Mouse (Mus musculus): ENCODE data around the gene Plvap. TPM values are rescaled to one million over a fixed set of nuclear protein-coding genes. Genes with fewer than 3 reads are reported as not detected.

The Plvap gene
- total and polyA plus RNA-seq, 3 experiments, result 11.7 to 20.4 TPM; not detected in 1

DNA sequence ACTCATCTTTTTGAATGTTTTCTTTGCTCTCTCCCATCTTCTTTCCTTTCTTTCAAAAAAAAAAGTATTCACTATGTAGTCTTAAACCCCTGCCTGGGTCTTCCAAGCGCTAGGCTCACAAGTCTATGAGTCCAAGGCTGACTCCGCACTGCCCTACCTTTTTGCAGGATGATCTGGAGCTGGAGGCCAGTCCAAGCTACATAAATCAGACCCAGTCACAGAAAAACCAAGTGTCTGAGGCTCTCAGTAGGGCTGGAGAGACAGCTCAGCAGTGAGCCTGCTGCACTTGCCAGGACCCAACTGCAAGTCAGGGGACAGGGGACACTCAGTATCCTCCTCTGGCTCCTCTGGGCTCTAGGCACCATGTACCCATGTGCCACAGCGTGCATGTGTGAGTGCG, 7.2 kb downstream of the Plvap start:
- Histone ChIP-seq H3K79me2 (ENCODE audit: control insufficient read depth, insufficient read depth, low read length, poor library complexity) (no peaks in the 10 kb centered on the region), H3K4me1 (ENCODE audit: control insufficient read depth in 1 of 2, insufficient read depth in 2 of 2, low read length in 2 of 2) (no peaks in the 10 kb centered on the region), H3K27me3 (ENCODE audit: control insufficient read depth in 1 of 2, insufficient read depth in 2 of 2, low read length in 2 of 2) (no peaks in the 10 kb centered on the region), H3K27ac (ENCODE audit: control insufficient read depth, low read depth, low read length) (no peak overlapping the region), H3K9me3 (replicated peaks; ENCODE audit: insufficient read depth, low read length) (no peaks in the 10 kb centered on the region), H3K36me3 (ENCODE audit: control insufficient read depth in 1 of 2, insufficient read depth in 2 of 2, low read length in 2 of 2) (no peaks in the 10 kb centered on the region), H3K9ac (ENCODE audit: control insufficient read depth, low read depth, low read length, poor library complexity, severe bottlenecking) (no peak overlapping the region), H3K4me3 (ENCODE audit: control insufficient read depth in 1 of 2, insufficient read depth in 1 of 2, low read depth in 2 of 2, low read length in 2 of 2) (no peak overlapping the region)
- no peak for DNase-seq (ENCODE audit: low read depth, low spot score)
- TF ChIP-seq RCOR1 (IDR thresholded peaks at IDR 0.05; ENCODE audit: low read depth, low read length) (no peak), MAX (IDR thresholded peaks at IDR 0.05; ENCODE audit: low read length) (no peak), ZMIZ1 (IDR thresholded peaks at IDR 0.05; ENCODE audit: low read depth, low read length) (no peak), MXI1 (IDR thresholded peaks at IDR 0.05; ENCODE audit: low read depth, low read length) (no peak), POLR2AphosphoS2 (IDR thresholded peaks at IDR 0.05; ENCODE audit: low read length) (no peak), E2F4 (IDR thresholded peaks at IDR 0.05; ENCODE audit: borderline replicate concordance, low read depth, low read length) (no peak), NRF1 (IDR thresholded peaks at IDR 0.05; ENCODE audit: insufficient read depth, low read depth, low read length, poor library complexity, severe bottlenecking) (no peak)

DNA sequence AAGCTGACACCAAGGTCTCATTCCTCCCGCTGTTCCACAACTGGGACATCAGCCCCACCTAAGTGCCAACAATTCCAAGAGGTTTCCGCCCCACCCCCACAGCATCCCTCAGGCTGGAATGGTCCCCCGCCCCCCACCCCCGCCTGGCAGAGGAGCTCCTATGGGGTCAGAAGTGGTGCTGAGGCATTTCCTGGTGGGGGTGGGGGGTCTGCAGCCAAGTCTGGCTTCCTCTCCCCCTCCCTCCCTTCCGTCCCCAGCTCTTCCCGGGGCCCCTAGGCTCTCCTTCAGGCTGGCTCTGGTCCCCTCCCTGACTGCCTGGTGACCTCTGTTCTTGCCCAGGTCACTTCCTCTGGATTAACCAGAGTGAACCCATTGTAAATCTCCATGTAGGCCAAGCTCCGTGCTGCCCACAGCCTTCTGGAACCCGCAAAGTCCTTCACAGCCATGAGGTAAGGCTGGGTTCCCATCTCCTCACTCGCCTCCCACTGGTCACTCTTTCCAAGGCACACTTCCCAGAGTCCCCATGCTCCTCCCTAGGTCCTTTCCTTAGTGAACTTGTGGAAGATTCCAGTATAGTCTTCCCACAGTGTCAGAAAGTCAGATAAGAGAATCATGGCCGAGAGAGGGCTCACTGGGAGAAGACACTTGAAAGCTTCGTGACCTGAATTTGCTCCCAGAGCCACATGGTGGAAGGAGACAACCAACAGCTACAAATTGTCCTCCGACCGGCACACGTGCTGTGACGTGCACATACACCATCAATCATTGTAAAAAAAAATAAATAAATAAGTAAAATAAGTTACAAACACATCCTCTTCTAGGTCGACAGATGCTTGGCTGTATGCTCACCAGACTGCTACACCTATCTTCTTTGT, 12.5 kb downstream of the Plvap start:
- no peak overlapping the region for H3K4me3 ChIP-seq (ENCODE audit: control insufficient read depth in 1 of 2, insufficient read depth in 1 of 2, low read depth in 2 of 2, low read length in 2 of 2)
- H3K9me3 ChIP-seq (replicated peaks; ENCODE audit: insufficient read depth, low read length), result no peaks in the 10 kb centered on the region
- no peaks in the 10 kb centered on the region for H3K4me1 ChIP-seq (ENCODE audit: control insufficient read depth in 1 of 2, insufficient read depth in 2 of 2, low read length in 2 of 2)

DNA sequence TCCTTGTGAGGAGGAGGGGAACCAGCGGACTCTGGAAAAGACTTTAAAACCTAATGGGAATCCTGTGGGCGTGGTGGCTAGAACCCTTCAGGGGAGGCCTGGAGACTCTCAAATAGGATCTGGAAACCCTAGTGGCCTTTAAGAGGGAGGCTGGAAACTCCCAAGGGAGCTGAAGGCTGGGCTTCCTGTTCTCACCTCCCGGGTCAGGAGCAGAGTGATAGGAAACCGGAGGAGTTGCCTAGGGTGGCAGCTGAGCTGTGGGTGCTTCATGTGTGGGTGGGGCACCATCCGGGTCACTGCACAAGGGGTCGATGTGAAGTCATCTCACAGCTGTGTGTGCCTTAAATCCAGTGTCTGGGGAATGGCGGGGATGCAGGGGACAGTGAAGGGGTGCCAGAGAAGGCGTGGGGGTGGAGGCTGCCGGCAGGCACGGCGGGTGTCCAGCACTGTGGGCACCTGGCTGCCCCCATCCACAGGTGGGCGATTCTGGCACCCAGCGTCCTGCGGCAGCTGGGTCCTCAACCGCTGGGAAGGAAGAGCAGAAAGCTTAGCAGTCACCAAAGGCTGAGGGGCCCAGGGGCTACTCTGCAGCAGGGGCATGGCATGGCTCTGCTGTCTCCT, 13.6 kb downstream of the Plvap start:
- Histone ChIP-seq H3K27ac (ENCODE audit: control insufficient read depth, low read depth, low read length) (no peak overlapping the region), H3K4me1 (ENCODE audit: control insufficient read depth in 1 of 2, insufficient read depth in 2 of 2, low read length in 2 of 2) (no peaks in the 10 kb centered on the region), H3K9ac (ENCODE audit: control insufficient read depth, low read depth, low read length, poor library complexity, severe bottlenecking) (no peak overlapping the region), H3K36me3 (ENCODE audit: control insufficient read depth in 1 of 2, insufficient read depth in 2 of 2, low read length in 2 of 2) (peaks cover 0 to 3% of the 10 kb centered on the region in 2 experiments; a peak in 2 of 4 replicates), H3K4me3 (ENCODE audit: control insufficient read depth in 1 of 2, insufficient read depth in 1 of 2, low read depth in 2 of 2, low read length in 2 of 2) (no peak overlapping the region), H3K79me2 (ENCODE audit: control insufficient read depth, insufficient read depth, low read length, poor library complexity) (no peaks in the 10 kb centered on the region), H3K27me3 (ENCODE audit: control insufficient read depth in 1 of 2, insufficient read depth in 2 of 2, low read length in 2 of 2) (no peaks in the 10 kb centered on the region), H3K9me3 (replicated peaks; ENCODE audit: insufficient read depth, low read length) (no peaks in the 10 kb centered on the region)
- TF ChIP-seq RAD21 (IDR thresholded peaks at IDR 0.05; ENCODE audit: low read depth, low read length) (no peak), TAL1 (IDR thresholded peaks at IDR 0.05; ENCODE audit: low read length) (no peak), POLR2AphosphoS5 (IDR thresholded peaks at IDR 0.05; ENCODE audit: borderline replicate concordance, low read depth, low read length) (no peak), ELF1 (IDR thresholded peaks at IDR 0.05; ENCODE audit: low read depth, low read length) (no peak), MAZ (IDR thresholded peaks at IDR 0.05; ENCODE audit: low read depth, low read length) (no peak), ZC3H11A (IDR thresholded peaks at IDR 0.05; ENCODE audit: low read depth, low read length) (no peak), MYB (IDR thresholded peaks at IDR 0.05; ENCODE audit: low read depth, low read length) (no peak), EP300 (IDR thresholded peaks at IDR 0.05; ENCODE audit: low read depth in 1 of 2, low read length in 2 of 2) (no peak), SIN3A (IDR thresholded peaks at IDR 0.05; ENCODE audit: low read length) (no peak), RCOR1 (IDR thresholded peaks at IDR 0.05; ENCODE audit: low read depth, low read length) (no peak), GABPA (IDR thresholded peaks at IDR 0.05; ENCODE audit: low read depth, low read length) (no peak), JUND (IDR thresholded peaks at IDR 0.05; ENCODE audit: low read depth, low read length) (no peak), TBP (IDR thresholded peaks at IDR 0.05; ENCODE audit: low read depth, low read length) (no peak)
- DNase-seq (ENCODE audit: low read depth, low spot score), result no peak

More for the DNA sequence above, 12.5 kb downstream of the Plvap start:
- no peak overlapping the region for H3K9ac ChIP-seq (ENCODE audit: control insufficient read depth, low read depth, low read length, poor library complexity, severe bottlenecking)
- H3K36me3 ChIP-seq (ENCODE audit: control insufficient read depth in 1 of 2, insufficient read depth in 2 of 2, low read length in 2 of 2), result no peaks in the 10 kb centered on the region
- H3K27me3 ChIP-seq (ENCODE audit: control insufficient read depth in 1 of 2, insufficient read depth in 2 of 2, low read length in 2 of 2), result no peaks in the 10 kb centered on the region
- H3K79me2 ChIP-seq (ENCODE audit: control insufficient read depth, insufficient read depth, low read length, poor library complexity), result no peaks in the 10 kb centered on the region
- H3K27ac ChIP-seq (ENCODE audit: control insufficient read depth, low read depth, low read length), result no peak overlapping the region
- no peak for TF ChIP-seq ELF1 (IDR thresholded peaks at IDR 0.05; ENCODE audit: low read depth, low read length)
- TF ChIP-seq SMC3 (IDR thresholded peaks at IDR 0.05; ENCODE audit: low read depth, low read length), result no peak
- TF ChIP-seq EP300 (IDR thresholded peaks at IDR 0.05; ENCODE audit: low read depth in 1 of 2, low read length in 2 of 2), result no peak
- TF ChIP-seq RCOR1 (IDR thresholded peaks at IDR 0.05; ENCODE audit: low read depth, low read length), result no peak
- TF ChIP-seq BHLHE40 (IDR thresholded peaks at IDR 0.05; ENCODE audit: borderline replicate concordance, low read depth, low read length), result no peak
- no peak for TF ChIP-seq MAZ (IDR thresholded peaks at IDR 0.05; ENCODE audit: low read depth, low read length)
- no peak for TF ChIP-seq MAFK (IDR thresholded peaks at IDR 0.05; ENCODE audit: borderline replicate concordance, low read depth, low read length)
- no peak for TF ChIP-seq MAX (IDR thresholded peaks at IDR 0.05; ENCODE audit: low read length)
- TF ChIP-seq TAL1 (IDR thresholded peaks at IDR 0.05; ENCODE audit: low read length), result no peak
- no peak for TF ChIP-seq MYB (IDR thresholded peaks at IDR 0.05; ENCODE audit: low read depth, low read length)
- no peak for TF ChIP-seq UBTF (IDR thresholded peaks at IDR 0.05; ENCODE audit: borderline replicate concordance, insufficient read depth, low read depth, low read length)
- TF ChIP-seq MEF2A (IDR thresholded peaks at IDR 0.05; ENCODE audit: extremely low read depth, insufficient replicate concordance, low read depth, low read length, poor library complexity, severe bottlenecking), result no peak
- TF ChIP-seq GABPA (IDR thresholded peaks at IDR 0.05; ENCODE audit: low read depth, low read length), result no peak
- no peak for DNase-seq (ENCODE audit: low read depth, low spot score)

Data from MEL (cell line).